Mouse (Mus musculus): Measurements from ENCODE around the gene Tdrd7.

The Tdrd7 gene

GRCm38 (mm10) chr4:46041761-46042504, 76.8 kb downstream of the Tdrd7 start:
- no peak for DNase-seq (ENCODE audit: low spot score in 2 of 2)

- DNase-seq (ENCODE audit: low spot score in 2 of 2), result no peak
These were observed 77.3 kb downstream of the Tdrd7 start for GRCm38 (mm10) chr4:46042505-46042850.

- no peak for DNase-seq (ENCODE audit: low spot score in 2 of 2)
These were observed 78.2 kb downstream of the Tdrd7 start for GRCm38 (mm10) chr4:46043361-46043760.

GRCm38 (mm10) chr4:46047971-46048370, 82.8 kb downstream of the Tdrd7 start:
- no peak for DNase-seq (ENCODE audit: low spot score in 2 of 2)

GRCm38 (mm10) chr4:46048418-46048817, 83.3 kb downstream of the Tdrd7 start:
- no peak for DNase-seq (ENCODE audit: low spot score in 2 of 2)

- no peak for DNase-seq (ENCODE audit: low spot score in 2 of 2)
These were observed 88.4 kb downstream of the Tdrd7 start for GRCm38 (mm10) chr4:46053323-46054107.

- no peak for DNase-seq (ENCODE audit: low spot score in 2 of 2)
These were observed 91.0 kb downstream of the Tdrd7 start for GRCm38 (mm10) chr4:46056163-46056562.

- no peak for DNase-seq (ENCODE audit: low spot score in 2 of 2)
These were observed 96.3 kb downstream of the Tdrd7 start for GRCm38 (mm10) chr4:46061259-46061962.

GRCm38 (mm10) chr4:46063841-46064240, 98.7 kb downstream of the Tdrd7 start:
- DNase-seq (ENCODE audit: low spot score in 2 of 2), result no peak

GRCm38 (mm10) chr4:46064263-46064662, 99.1 kb downstream of the Tdrd7 start:
- no peak for DNase-seq (ENCODE audit: low spot score in 2 of 2)

GRCm38 (mm10) chr4:46064961-46065360, 99.8 kb downstream of the Tdrd7 start:
- DNase-seq (ENCODE audit: low spot score in 2 of 2), result no peak

GRCm38 (mm10) chr4:46065695-46066340, 100.7 kb downstream of the Tdrd7 start:
- DNase-seq (ENCODE audit: low spot score in 2 of 2), result no peak

GRCm38 (mm10) chr4:46068060-46068459, 102.9 kb downstream of the Tdrd7 start:
- no peak for DNase-seq (ENCODE audit: low spot score in 2 of 2)

GRCm38 (mm10) chr4:46068573-46068972, 103.4 kb downstream of the Tdrd7 start:
- DNase-seq (ENCODE audit: low spot score in 2 of 2), result no peak

GRCm38 (mm10) chr4:46069851-46070482, 104.8 kb downstream of the Tdrd7 start:
- DNase-seq (ENCODE audit: low spot score in 2 of 2), result no peak

- no peak for DNase-seq (ENCODE audit: low spot score in 2 of 2)
These were observed 107.5 kb downstream of the Tdrd7 start for GRCm38 (mm10) chr4:46072631-46073030.

- DNase-seq (ENCODE audit: low spot score in 2 of 2), result no peak
These were observed 108.6 kb downstream of the Tdrd7 start for GRCm38 (mm10) chr4:46073736-46074135.

GRCm38 (mm10) chr4:46075664-46076063, 110.5 kb downstream of the Tdrd7 start:
- no peak for DNase-seq (ENCODE audit: low spot score in 2 of 2)

GRCm38 (mm10) chr4:46076892-46077291, 111.8 kb downstream of the Tdrd7 start:
- DNase-seq (ENCODE audit: low spot score in 2 of 2), result no peak

GRCm38 (mm10) chr4:46080261-46080660, 115.1 kb downstream of the Tdrd7 start:
- no peak for DNase-seq (ENCODE audit: low spot score in 2 of 2)

GRCm38 (mm10) chr4:46082555-46082954, 117.4 kb downstream of the Tdrd7 start:
- no peak for DNase-seq (ENCODE audit: low spot score in 2 of 2)

Data from spleen, postnatal 36 days (tissue).